In genomic region chr5:41051948-41052347, GRCm38 (mm10) we compare ENCODE assay signal across 9 mouse cellular contexts.
DNase-seq lines count a peak whose midpoint lies in the region; ATAC-seq and TF ChIP-seq lines count a peak whose summit lies in the region.
"Had no signal": no experiment of that assay in that cellular context is flagged by ENCODE, and none has a peak within 500 bp of the region (broad histone marks: within the 10 kb centered on the region; RNA-seq: fewer than 3 reads in every experiment).

No protein-coding gene starts in this region.

- peaks cover 3% of the 10 kb centered on the region; the same call in 1 of the 2 replicates for H3K4me1 ChIP-seq in limb, embryonic 12.5 days (replicated peaks)

- intact Hi-C loops in left cerebral cortex, postnatal 14 days (cut with DNase I) = no loop called here

- H3K4me3 ChIP-seq in limb, embryonic 12.5 days (replicated peaks) = no peak overlapping the region

- H3K9ac ChIP-seq in limb, embryonic 12.5 days (replicated peaks) = no peak overlapping the region

- CTCF ChIA-PET in Patski (lab: Charles Lee) = interaction anchor here (1.1 to 2.3 kb wide), 2 partner anchors 713 to 716 kb away, joined by 3 to 8 read pairs; no protein-coding TSS in a partner anchor

- in situ Hi-C loops in Patski (cut with MboI; ENCODE audit: low pct_unique_long_range_greater_than_20kb) = loop anchor here (5.0 kb wide), 1 partner anchor 715 kb away; no protein-coding TSS in a partner anchor

- no peaks in the 10 kb centered on the region for H3K9me3 ChIP-seq in limb, embryonic 12.5 days

- POLR2A ChIA-PET in Patski (lab: Charles Lee) = no interaction called here

- ATAC-seq in Patski = no peak
- ATAC-seq in limb, embryonic 12.5 days (ENCODE audit: insufficient number of reproducible peaks, insufficient read depth, low FRiP score, low TSS enrichment, low read depth) = 0 out of 2 replicates have a peak, but pooled peaks have one; percentile 23

- DNase-seq in cerebellum, postnatal 10 days = peak; percentile 60 to 73
- no peak for DNase-seq in cerebellum, adult 11-12 months
- DNase-seq in left cerebral cortex, postnatal 14 days (ENCODE audit: low spot score in 2 of 2) = peak; percentile 51 to 55
- DNase-seq in left cerebral cortex, adult 8-10 months (ENCODE audit: low spot score in 2 of 2) = no peak
- DNase-seq in Patski (ENCODE audit: low read depth, low spot score) = no peak
- no peak for DNase-seq in ovary, postnatal 36 days (ENCODE audit: low spot score)
- no peak for DNase-seq in thymus, postnatal 36 days

- TF ChIP-seq CTCF in Patski (IDR thresholded peaks at IDR 0.05) = peak; percentile 51

- no peak overlapping the region for H3K27ac ChIP-seq in limb, embryonic 12.5 days
- H3K27ac ChIP-seq: macrophage had no signal

- WGBS in limb, embryonic 12.5 days = 30% methylated on average over 4 of the region's 4 CpGs

- H3K27me3 ChIP-seq in Patski = peaks cover 5% of the 10 kb centered on the region
- peaks cover 18% of the 10 kb centered on the region for H3K27me3 ChIP-seq in limb, embryonic 12.5 days

- H3K4me2 ChIP-seq in limb, embryonic 12.5 days = no peak overlapping the region

- H3K36me3 ChIP-seq in limb, embryonic 12.5 days = no peaks in the 10 kb centered on the region

Comparison
In these comparisons a context has a peak if more than half of its experiments do, and no peak if none do; other contexts are left out.
1. DNase-seq: peak in cerebellum, postnatal 10 days (2 of 2) and left cerebral cortex, postnatal 14 days (2 of 2); none in cerebellum, adult 11-12 months (single experiment), left cerebral cortex, adult 8-10 months (0 of 2), Patski (single experiment), ovary, postnatal 36 days (single experiment) and thymus, postnatal 36 days (0 of 2).